ENCODE assay signal across 12 mouse cellular contexts in genomic region chr12:79755617-79756016, GRCm38 (mm10).
DNase-seq lines count a peak whose midpoint lies in the region; ATAC-seq and TF ChIP-seq lines count a peak whose summit lies in the region.
"Had no signal": no experiment of that assay in that cellular context is flagged by ENCODE, and none has a peak within 500 bp of the region (broad histone marks: within the 10 kb centered on the region; RNA-seq: fewer than 3 reads in every experiment).

No protein-coding gene starts in this region.

- H3K4me2 ChIP-seq in intestine, embryonic 14.5 days (ENCODE audit: low read length): no peak overlapping the region
- H3K4me2 ChIP-seq in intestine, postnatal 0 days (replicated peaks; ENCODE audit: low read depth): no peak overlapping the region
- no peak overlapping the region for H3K4me2 ChIP-seq in limb, embryonic 12.5 days

- H3K4me1 ChIP-seq in intestine, embryonic 14.5 days (replicated peaks; ENCODE audit: control insufficient read depth, insufficient read depth, low read length): peaks cover 55% of the 10 kb centered on the region
- H3K4me1 ChIP-seq in intestine, postnatal 0 days (replicated peaks; ENCODE audit: control insufficient read depth, insufficient read depth, low read length): 0 out of 2 replicates have a peak, but pooled peaks cover 6% of the 10 kb centered on the region
- peaks cover 64% of the 10 kb centered on the region for H3K4me1 ChIP-seq in limb, embryonic 12.5 days (replicated peaks)

- 41% methylated on average over 4 of the region's 4 CpGs for WGBS in intestine, embryonic 14.5 days
- WGBS in intestine, postnatal 0 days: 69% methylated on average over 4 of the region's 4 CpGs
- 38% methylated on average over 4 of the region's 4 CpGs for WGBS in limb, embryonic 12.5 days

- no peaks in the 10 kb centered on the region for H3K36me3 ChIP-seq in intestine, embryonic 14.5 days (ENCODE audit: control insufficient read depth, insufficient read depth, low read length)
- no peaks in the 10 kb centered on the region for H3K36me3 ChIP-seq in intestine, postnatal 0 days (ENCODE audit: control insufficient read depth, insufficient read depth)
- no peaks in the 10 kb centered on the region for H3K36me3 ChIP-seq in limb, embryonic 12.5 days

- DNase-seq in embryo, embryonic 10 days (ENCODE audit: low spot score): peak; percentile 47
- DNase-seq in embryo, embryonic 9.5 days (ENCODE audit: extremely low spot score): no peak
- no peak for DNase-seq in intestine, embryonic 14.5 days (ENCODE audit: low spot score)
- DNase-seq in NIH3T3 (ENCODE audit: low read depth): peak; percentile 79
- no peak for DNase-seq in spleen, postnatal 10 days (ENCODE audit: low spot score in 2 of 2)
- DNase-seq in cerebellum, adult 18-20 months: no peak
- DNase-seq: cerebellum, adult 9-11 months; gastrocnemius, postnatal 14 days; lung, postnatal 4 days; right cerebral cortex, postnatal 4 days had no signal

- H3K9me3 ChIP-seq in intestine, embryonic 14.5 days (ENCODE audit: control insufficient read depth, low read length): no peaks in the 10 kb centered on the region
- H3K9me3 ChIP-seq in intestine, postnatal 0 days (ENCODE audit: control insufficient read depth): no peaks in the 10 kb centered on the region
- H3K9me3 ChIP-seq in limb, embryonic 12.5 days: no peaks in the 10 kb centered on the region

- no peak for ATAC-seq in intestine, embryonic 14.5 days (replicated peaks; ENCODE audit: low FRiP score, low TSS enrichment, low read depth)
- ATAC-seq in intestine, postnatal 0 days: no peak
- no peak; the same call in 1 of the 2 replicates for ATAC-seq in limb, embryonic 12.5 days (ENCODE audit: insufficient number of reproducible peaks, insufficient read depth, low FRiP score, low TSS enrichment, low read depth)

- peak overlapping the region; percentile 28; the same call in 1 of the 2 replicates for H3K27ac ChIP-seq in intestine, embryonic 14.5 days (ENCODE audit: low read depth)
- H3K27ac ChIP-seq in intestine, postnatal 0 days (ENCODE audit: low read depth, low read length): no peak overlapping the region
- H3K27ac ChIP-seq in limb, embryonic 12.5 days: peak overlapping the region; percentile 73

- no peak overlapping the region for H3K9ac ChIP-seq in intestine, embryonic 14.5 days (ENCODE audit: low read length)
- no peak overlapping the region for H3K9ac ChIP-seq in intestine, postnatal 0 days (ENCODE audit: low read depth, low read length)
- H3K9ac ChIP-seq in limb, embryonic 12.5 days (replicated peaks): no peak overlapping the region

- H3K27me3 ChIP-seq in intestine, embryonic 14.5 days (replicated peaks; ENCODE audit: control insufficient read depth, insufficient read depth, low read length): no peaks in the 10 kb centered on the region
- no peaks in the 10 kb centered on the region for H3K27me3 ChIP-seq in intestine, postnatal 0 days (replicated peaks; ENCODE audit: control insufficient read depth, insufficient read depth, low read length)
- H3K27me3 ChIP-seq in limb, embryonic 12.5 days: no peaks in the 10 kb centered on the region

- H3K4me3 ChIP-seq in intestine, embryonic 14.5 days (ENCODE audit: low read depth, low read length): no peak overlapping the region
- no peak overlapping the region for H3K4me3 ChIP-seq in intestine, postnatal 0 days (ENCODE audit: low read depth, low read length)
- no peak overlapping the region for H3K4me3 ChIP-seq in limb, embryonic 12.5 days (replicated peaks)

- TF ChIP-seq CTCF in intestine, postnatal 0 days (IDR thresholded peaks at IDR 0.05; ENCODE audit: low read depth): no peak

Comparison
In these comparisons a context has a peak if more than half of its experiments do, and no peak if none do; other contexts are left out.
1. DNase-seq: peak in embryo, embryonic 10 days (single experiment) and NIH3T3 (single experiment); none in embryo, embryonic 9.5 days (single experiment), intestine, embryonic 14.5 days (single experiment), spleen, postnatal 10 days (0 of 2) and cerebellum, adult 18-20 months (0 of 2).